Mouse (Mus musculus): ENCODE data around the gene Soat1. TPM values are rescaled to one million over a fixed set of nuclear protein-coding genes. Genes with fewer than 3 reads are reported as not detected.
A peak's percentile ranks its signal among the peaks of the same experiment; 100 is the strongest.
"Not testable (repeated sequence)": the region's sequence is repeated elsewhere in the genome, so short reads cannot be mapped to it uniquely, and the experiment has no call there.

Soat1 gene
- 62.4 and 73.9 TPM in 2 replicates for total RNA-seq (2012; rRNA removed)

DNA sequence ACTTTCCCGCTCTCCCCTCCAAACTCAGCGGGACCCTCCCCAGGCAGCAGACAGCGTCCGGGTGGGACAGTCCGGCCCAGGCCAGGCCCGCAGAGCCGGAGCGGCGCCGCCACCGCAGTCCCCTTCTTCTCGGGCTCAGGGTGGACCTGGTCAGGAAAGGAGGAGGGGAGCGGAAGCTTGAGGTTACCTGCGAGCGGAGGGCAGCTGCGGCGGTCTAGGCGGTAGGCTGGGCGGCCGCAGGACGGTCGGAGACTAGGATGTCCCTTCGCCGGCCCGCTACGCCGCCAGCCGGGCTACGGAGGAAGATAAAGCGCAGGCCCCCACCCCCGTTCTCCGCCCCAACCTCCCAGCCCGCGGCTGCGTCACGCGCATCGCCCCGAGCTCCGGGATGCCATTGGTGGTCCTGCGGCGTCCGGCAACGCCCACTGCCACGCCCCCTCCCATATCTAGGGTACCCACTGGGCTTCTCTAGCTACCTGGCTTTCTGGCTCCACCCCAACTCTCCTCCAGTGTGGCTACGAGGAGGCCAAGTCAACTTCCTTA is at the start of gene Soat1:
Gene Soat1, minus strand, starts transcription at position 371 of the 543 bp plus-strand sequence.
- in situ Hi-C loops (cut with MboI; ENCODE audit: low sequenced_read_pairs in 2 of 2, unreplicated experiment in 2 of 2), result no loop called here

DNA sequence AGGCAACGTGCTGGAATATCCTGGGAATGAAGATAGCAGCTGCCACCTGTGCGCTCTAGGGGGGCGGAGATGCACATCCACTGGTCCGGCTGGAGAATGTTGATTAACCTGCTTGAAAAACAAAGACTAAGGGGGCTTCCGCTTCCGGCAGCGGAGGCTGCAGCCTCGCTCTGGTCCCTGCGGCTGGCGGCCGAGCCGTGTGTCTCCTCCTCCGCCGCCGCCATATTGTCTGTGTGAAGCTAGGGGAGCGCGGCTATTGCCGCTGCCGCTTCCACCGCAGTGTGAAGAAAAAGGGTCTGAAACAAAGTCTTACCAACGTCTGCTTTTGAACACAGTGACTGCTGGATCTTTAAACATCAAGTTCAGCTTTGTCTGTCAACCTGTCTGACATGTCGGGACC is 49.7 kb upstream of the Soat1 start, which contains the start of gene Gm10031:
Gene Gm10031, plus strand, starts transcription at position 171 of the 400 bp plus-strand sequence.
- DNase-seq (ENCODE audit: low read depth, low spot score); H3K4me1 ChIP-seq (ENCODE audit: control insufficient read depth in 2 of 2, insufficient read depth in 2 of 2, low read length in 2 of 2, poor library complexity in 1 of 2); H3K9ac ChIP-seq (ENCODE audit: insufficient read depth, low read depth, low read length, poor library complexity, severe bottlenecking); H3K4me3 ChIP-seq (ENCODE audit: insufficient read depth in 1 of 2, low read depth in 1 of 2, low read length in 2 of 2, poor library complexity in 1 of 2, severe bottlenecking in 1 of 2); H3K36me3 ChIP-seq (ENCODE audit: control insufficient read depth, insufficient read depth, low read length, poor library complexity, severe bottlenecking); in situ Hi-C loops (cut with MboI; ENCODE audit: low sequenced_read_pairs in 2 of 2, unreplicated experiment in 2 of 2); H3K27ac ChIP-seq (ENCODE audit: insufficient read depth, low read depth, low read length, poor library complexity, severe bottlenecking); H3K9me3 ChIP-seq (ENCODE audit: control insufficient read depth, insufficient read depth, low read depth, low read length): not testable (repeated sequence)

More for the DNA sequence above, at the start of gene Soat1:
- H3K4me3 ChIP-seq (ENCODE audit: insufficient read depth in 1 of 2, low read depth in 1 of 2, low read length in 2 of 2, poor library complexity in 1 of 2, severe bottlenecking in 1 of 2), result peak within 1 kb of the TSS; percentile 82 to 85
- TF ChIP-seq ZNF384 (IDR thresholded peaks at IDR 0.05; ENCODE audit: low read depth, low read length), result no peak
- 0 out of 2 replicates have a peak, but pooled peaks have one; percentile 33 for TF ChIP-seq HCFC1 (IDR thresholded peaks at IDR 0.05; ENCODE audit: borderline replicate concordance, insufficient read depth, low read length)
- peaks cover 0 to 3% of the 10 kb centered on the region in 2 experiments; a peak in 1 of 4 replicates for H3K4me1 ChIP-seq (ENCODE audit: control insufficient read depth in 2 of 2, insufficient read depth in 2 of 2, low read length in 2 of 2, poor library complexity in 1 of 2)
- no peaks in the 10 kb centered on the region for H3K36me3 ChIP-seq (ENCODE audit: control insufficient read depth, insufficient read depth, low read length, poor library complexity, severe bottlenecking)
- peak within 1 kb of the TSS; percentile 86 for H3K9ac ChIP-seq (ENCODE audit: insufficient read depth, low read depth, low read length, poor library complexity, severe bottlenecking)
- no peaks in the 10 kb centered on the region for H3K9me3 ChIP-seq (ENCODE audit: control insufficient read depth, insufficient read depth, low read depth, low read length)
- H3K27ac ChIP-seq (ENCODE audit: insufficient read depth, low read depth, low read length, poor library complexity, severe bottlenecking), result no peak within 1 kb of the TSS; the same call in 1 of the 2 replicates
- DNase-seq (ENCODE audit: low read depth, low spot score), result peak; percentile 85

DNA sequence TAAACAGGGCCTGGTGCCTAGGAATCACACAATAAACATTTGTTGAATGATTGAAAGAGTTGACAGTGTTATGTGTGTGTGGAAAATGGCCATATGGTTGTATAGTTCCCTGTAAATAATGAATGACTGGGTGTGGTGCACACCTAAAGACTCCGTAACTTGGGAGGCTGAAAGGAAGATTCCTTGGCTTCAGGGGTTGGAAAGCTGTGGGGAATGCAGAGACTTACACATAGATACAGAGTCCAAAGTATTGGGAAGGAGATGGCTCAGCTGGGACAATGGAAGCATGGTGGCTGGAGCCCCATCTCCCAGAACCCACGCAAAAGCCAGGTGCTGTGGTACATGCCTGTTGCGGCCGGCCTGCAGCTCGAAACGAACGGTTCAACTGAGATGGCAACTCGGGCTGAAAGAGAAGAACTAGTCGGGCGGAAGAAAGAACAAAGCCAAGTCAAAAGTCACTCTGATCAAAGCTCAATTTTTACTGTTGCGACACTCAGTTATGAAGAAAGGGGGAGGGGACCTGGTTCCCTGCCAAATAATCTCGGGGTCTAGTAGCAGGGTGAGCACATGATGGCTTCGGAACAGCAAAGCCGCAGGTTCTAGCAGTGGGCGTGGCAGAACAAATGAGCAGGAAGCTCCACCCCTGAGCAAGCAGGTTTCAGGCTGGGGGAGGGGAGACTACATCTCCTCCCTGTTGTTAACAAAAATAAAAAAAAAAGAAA is 47.8 kb upstream of the Soat1 start:
- TF ChIP-seq ZC3H11A (IDR thresholded peaks at IDR 0.05; ENCODE audit: borderline replicate concordance, low read depth, low read length) (no peak), MAFK (IDR thresholded peaks at IDR 0.05; ENCODE audit: insufficient read depth, low read depth, low read length) (no peak), CHD2 (IDR thresholded peaks at IDR 0.05; ENCODE audit: low read depth, low read length) (no peak), HCFC1 (IDR thresholded peaks at IDR 0.05; ENCODE audit: borderline replicate concordance, insufficient read depth, low read length) (no peak), ZNF384 (IDR thresholded peaks at IDR 0.05; ENCODE audit: low read depth, low read length) (no peak)
- Histone ChIP-seq H3K4me1 (ENCODE audit: control insufficient read depth in 2 of 2, insufficient read depth in 2 of 2, low read length in 2 of 2, poor library complexity in 1 of 2) (no peaks in the 10 kb centered on the region), H3K9me3 (ENCODE audit: control insufficient read depth, insufficient read depth, low read depth, low read length) (0 out of 2 replicates have a peak, but pooled peaks cover 2% of the 10 kb centered on the region), H3K4me3 (ENCODE audit: insufficient read depth in 1 of 2, low read depth in 1 of 2, low read length in 2 of 2, poor library complexity in 1 of 2, severe bottlenecking in 1 of 2) (no peak overlapping the region), H3K9ac (ENCODE audit: insufficient read depth, low read depth, low read length, poor library complexity, severe bottlenecking) (no peak overlapping the region), H3K36me3 (ENCODE audit: control insufficient read depth, insufficient read depth, low read length, poor library complexity, severe bottlenecking) (no peaks in the 10 kb centered on the region), H3K27ac (ENCODE audit: insufficient read depth, low read depth, low read length, poor library complexity, severe bottlenecking) (no peak overlapping the region)
- DNase-seq (ENCODE audit: low read depth, low spot score), result no peak
- in situ Hi-C loops (cut with MboI; ENCODE audit: low sequenced_read_pairs in 2 of 2, unreplicated experiment in 2 of 2), result no loop called here

DNA sequence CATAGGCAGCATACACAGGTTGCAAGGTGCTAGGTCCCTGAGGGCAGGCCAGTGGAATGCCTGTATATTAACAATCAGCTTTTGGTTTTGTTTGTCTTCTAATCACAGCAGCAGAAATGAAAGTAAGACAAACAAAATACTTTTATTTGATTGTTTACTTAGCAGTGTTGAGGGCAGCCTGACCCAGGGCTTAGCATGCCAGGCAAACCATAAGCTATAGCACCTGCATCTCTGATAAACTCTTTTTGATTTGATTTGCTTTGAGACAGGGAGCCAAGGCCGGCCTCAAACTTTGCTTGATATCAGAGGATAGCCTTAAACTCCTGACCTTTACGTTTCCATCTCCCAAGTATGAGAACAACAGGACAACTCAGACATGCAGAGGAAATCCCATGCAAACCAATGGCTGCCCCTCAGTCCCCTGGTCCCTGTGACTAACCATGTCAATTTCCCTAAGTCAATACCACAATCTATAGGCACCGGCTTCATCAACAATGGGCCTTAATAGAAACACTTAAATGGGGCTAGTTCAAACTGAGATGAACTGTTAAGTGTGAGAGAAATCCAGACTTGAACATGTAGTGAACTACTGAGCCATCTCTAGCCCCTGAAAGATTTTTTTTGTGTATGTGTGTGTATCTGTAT is 46.1 kb upstream of the Soat1 start:
- H3K9me3 ChIP-seq (ENCODE audit: control insufficient read depth, insufficient read depth, low read depth, low read length), result 0 out of 2 replicates have a peak, but pooled peaks cover 2% of the 10 kb centered on the region
- H3K4me3 ChIP-seq (ENCODE audit: insufficient read depth in 1 of 2, low read depth in 1 of 2, low read length in 2 of 2, poor library complexity in 1 of 2, severe bottlenecking in 1 of 2), result no peak overlapping the region
- no peak overlapping the region for H3K27ac ChIP-seq (ENCODE audit: insufficient read depth, low read depth, low read length, poor library complexity, severe bottlenecking)
- no peak overlapping the region for H3K9ac ChIP-seq (ENCODE audit: insufficient read depth, low read depth, low read length, poor library complexity, severe bottlenecking)
- in situ Hi-C loops (cut with MboI; ENCODE audit: low sequenced_read_pairs in 2 of 2, unreplicated experiment in 2 of 2), result no loop called here
- no peaks in the 10 kb centered on the region for H3K4me1 ChIP-seq (ENCODE audit: control insufficient read depth in 2 of 2, insufficient read depth in 2 of 2, low read length in 2 of 2, poor library complexity in 1 of 2)
- TF ChIP-seq HCFC1 (IDR thresholded peaks at IDR 0.05; ENCODE audit: borderline replicate concordance, insufficient read depth, low read length), result no peak
- TF ChIP-seq MAFK (IDR thresholded peaks at IDR 0.05; ENCODE audit: insufficient read depth, low read depth, low read length), result no peak
- TF ChIP-seq ZC3H11A (IDR thresholded peaks at IDR 0.05; ENCODE audit: borderline replicate concordance, low read depth, low read length), result no peak
- no peak for TF ChIP-seq ZNF384 (IDR thresholded peaks at IDR 0.05; ENCODE audit: low read depth, low read length)
- TF ChIP-seq CHD2 (IDR thresholded peaks at IDR 0.05; ENCODE audit: low read depth, low read length), result no peak
- H3K36me3 ChIP-seq (ENCODE audit: control insufficient read depth, insufficient read depth, low read length, poor library complexity, severe bottlenecking), result no peaks in the 10 kb centered on the region
- no peak for DNase-seq (ENCODE audit: low read depth, low spot score)
